Mouse (Mus musculus): ENCODE measurements at regions not wholly inside any gene's neighbourhood (a gene's known extent, or its start where the extent isn't known, plus 50 kb on each side); places are given as distances from the start of the nearest gene placed in this dataset.
A peak's percentile ranks its signal among the peaks of the same experiment; 100 is the strongest.

DNA sequence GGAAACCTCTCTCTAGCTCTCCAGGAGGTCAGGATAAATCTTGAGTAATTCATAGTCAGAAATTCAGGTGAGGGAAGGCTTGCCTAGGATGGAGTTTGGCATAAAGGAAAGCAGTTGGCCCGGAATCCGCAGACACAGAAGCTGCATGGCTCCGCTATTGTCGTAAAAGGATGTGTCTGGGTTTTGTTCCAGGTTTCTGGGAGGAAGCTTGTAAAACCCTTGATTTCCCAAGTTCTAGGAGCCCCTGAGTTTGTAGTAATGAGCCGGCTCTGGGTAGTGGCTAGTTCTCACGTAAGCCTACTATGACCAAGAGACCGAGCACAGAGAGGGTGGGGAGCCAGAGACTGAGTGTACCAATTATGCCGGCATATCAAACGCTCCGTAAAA, 52.7 kb upstream of the Gm21915 start:
- ATAC-seq (replicated peaks in 1 of 2; ENCODE audit: insufficient read depth in 1 of 2, low FRiP score in 2 of 2, low TSS enrichment in 1 of 2, low read depth in 1 of 2, poor library complexity in 2 of 2, severe bottlenecking in 2 of 2): peak in 1 of 2 experiments; percentile 23; a peak in 1 of 4 replicates

DNA sequence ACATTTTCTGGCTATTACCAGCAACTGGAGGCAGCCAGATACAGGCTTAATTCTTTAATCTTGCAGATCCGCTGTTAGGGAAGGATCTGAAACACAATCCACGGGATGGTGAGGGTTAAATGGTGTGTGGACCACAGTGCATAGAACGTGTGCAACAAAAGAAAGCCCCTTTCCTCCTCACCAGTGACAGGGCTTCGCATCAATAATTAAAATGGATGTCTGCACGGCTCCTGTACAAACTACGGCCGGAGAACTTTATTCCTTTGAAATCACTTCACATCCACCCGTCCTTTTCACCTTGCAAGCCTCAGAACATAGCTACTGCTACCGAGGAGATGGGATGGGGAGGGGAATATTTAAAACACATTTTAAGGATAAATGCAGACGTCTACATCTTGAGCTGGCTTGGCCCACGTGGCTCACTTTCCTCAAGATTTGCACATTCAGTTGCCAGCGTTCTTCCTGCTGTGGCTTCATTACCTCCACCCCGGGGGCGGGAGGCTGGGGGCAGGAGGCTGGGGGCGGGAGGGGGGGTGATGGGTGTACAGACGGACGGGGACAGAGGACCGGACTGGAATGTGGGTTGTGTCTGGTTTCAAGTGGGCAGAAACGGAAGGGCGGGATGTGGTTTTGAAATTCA, 53.3 kb upstream of the Gm21915 start:
- ATAC-seq (replicated peaks in 1 of 2; ENCODE audit: insufficient read depth in 1 of 2, low FRiP score in 2 of 2, low TSS enrichment in 1 of 2, low read depth in 1 of 2, poor library complexity in 2 of 2, severe bottlenecking in 2 of 2): peak; percentile 5 to 10; a peak in 1 of 4 replicates

DNA sequence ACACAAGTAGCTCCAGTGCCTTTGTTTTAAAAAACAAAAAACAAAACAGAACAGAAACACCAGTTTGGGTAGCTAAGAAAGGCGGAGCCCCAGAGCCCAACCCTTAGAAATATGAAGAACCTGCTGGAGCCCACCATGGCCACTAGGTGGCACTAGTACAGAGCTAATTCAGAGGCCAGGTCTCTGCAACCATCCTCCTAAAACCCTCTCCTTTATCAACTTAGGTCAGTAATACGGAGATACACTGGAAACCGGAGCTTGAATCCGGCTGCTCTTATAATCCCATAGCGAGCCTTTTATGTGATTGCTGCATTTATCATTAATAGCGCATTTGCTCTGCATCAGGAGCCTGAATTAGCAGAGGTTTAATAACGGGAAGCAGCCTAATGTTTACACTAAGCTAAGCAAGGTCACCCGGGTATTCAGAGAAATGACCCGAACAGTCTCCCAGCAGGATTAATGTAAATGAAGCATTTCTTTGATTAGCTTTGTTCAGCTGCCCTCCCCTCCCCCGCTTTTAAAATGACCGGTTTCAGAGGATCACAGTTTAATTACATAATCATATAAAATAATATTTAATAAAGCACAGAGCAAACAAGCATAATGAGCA, 53.9 kb upstream of the Gm21915 start:
- peak; percentile 89 to 91 for ATAC-seq (replicated peaks in 1 of 2; ENCODE audit: insufficient read depth in 1 of 2, low FRiP score in 2 of 2, low TSS enrichment in 1 of 2, low read depth in 1 of 2, poor library complexity in 2 of 2, severe bottlenecking in 2 of 2)

DNA sequence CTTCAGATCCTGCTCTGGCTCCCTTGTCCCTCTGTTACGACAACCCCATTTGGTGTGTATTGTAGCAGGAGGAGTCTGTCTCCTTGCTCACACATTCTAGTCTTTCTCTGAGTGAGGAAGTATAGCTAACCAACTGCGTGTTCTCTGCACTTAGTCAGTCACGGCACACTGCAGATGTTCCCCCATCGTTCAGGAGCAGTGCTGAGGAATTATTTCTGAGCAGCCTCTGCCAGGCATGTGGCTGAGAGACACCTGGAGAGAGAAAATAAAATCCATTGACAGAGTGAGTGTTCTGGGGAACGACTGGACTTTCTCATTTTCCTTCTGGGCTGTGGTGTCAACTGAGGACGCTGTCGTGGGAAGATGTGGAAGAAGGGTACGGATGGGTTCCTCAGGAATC, 54.5 kb upstream of the Gm21915 start:
- no peak for ATAC-seq (replicated peaks in 1 of 2; ENCODE audit: insufficient read depth in 1 of 2, low FRiP score in 2 of 2, low TSS enrichment in 1 of 2, low read depth in 1 of 2, poor library complexity in 2 of 2, severe bottlenecking in 2 of 2)

DNA sequence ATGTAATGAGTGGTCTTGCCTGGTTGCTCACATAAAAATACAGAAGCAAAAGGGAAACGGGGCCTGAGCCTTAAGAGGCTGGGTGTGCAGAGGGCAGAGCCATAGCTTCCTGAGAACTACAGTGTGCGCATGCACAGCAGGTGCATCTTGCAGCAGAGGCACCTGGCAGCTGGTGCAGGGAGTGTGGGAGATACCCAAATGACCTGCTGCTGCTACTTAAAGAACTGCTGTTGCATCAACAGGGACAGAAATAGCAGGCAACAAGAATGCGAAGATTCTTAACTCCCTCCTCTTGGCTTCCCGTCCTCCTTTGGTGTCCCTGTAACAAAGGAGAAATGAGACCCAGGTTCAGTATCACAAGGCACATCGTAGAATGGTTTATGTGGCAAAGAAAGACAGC, 56.3 kb upstream of the Gm21915 start:
- no peak for ATAC-seq (replicated peaks in 1 of 2; ENCODE audit: insufficient read depth in 1 of 2, low FRiP score in 2 of 2, low TSS enrichment in 1 of 2, low read depth in 1 of 2, poor library complexity in 2 of 2, severe bottlenecking in 2 of 2)

DNA sequence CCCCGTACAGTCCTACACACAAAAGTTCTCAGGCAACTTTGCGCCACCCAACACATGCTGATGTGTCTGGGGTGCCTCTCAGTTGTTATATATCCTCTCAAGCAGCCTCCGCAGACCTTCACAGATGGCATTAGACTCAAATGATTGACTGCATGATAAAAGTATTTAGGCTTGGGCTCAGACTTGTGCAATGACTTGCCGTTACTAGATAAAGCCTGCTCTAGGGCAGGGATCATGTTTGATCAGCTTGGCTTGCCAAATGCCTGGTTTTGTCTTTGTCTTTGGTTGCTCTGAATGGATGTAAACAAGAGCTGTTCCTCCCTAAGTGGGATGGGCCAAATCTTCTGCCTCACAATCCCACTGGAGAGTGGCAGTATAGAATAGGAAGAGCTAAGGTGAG, 57.2 kb upstream of the Gm21915 start:
- ATAC-seq (replicated peaks in 1 of 2; ENCODE audit: insufficient read depth in 1 of 2, low FRiP score in 2 of 2, low TSS enrichment in 1 of 2, low read depth in 1 of 2, poor library complexity in 2 of 2, severe bottlenecking in 2 of 2): no peak

DNA sequence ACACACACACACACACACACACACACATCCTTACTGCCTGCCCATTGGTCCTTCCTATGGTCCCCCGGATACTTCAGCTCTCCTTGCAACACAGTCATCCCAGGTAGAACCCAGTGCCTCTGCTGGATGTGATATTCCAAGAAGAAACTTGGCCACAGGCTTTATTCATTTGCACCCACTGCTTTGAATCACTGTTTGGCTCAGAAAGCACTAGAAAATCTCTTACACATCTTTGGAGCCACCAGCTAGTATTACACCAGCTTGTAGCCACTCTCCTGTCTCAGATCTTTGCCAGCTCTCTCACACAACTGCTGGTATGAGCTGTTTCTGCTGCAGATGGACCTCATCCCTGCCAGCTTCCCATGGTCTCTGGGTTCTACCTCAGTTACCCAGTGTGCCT, 57.7 kb upstream of the Gm21915 start:
- ATAC-seq (replicated peaks in 1 of 2; ENCODE audit: insufficient read depth in 1 of 2, low FRiP score in 2 of 2, low TSS enrichment in 1 of 2, low read depth in 1 of 2, poor library complexity in 2 of 2, severe bottlenecking in 2 of 2): no peak

DNA sequence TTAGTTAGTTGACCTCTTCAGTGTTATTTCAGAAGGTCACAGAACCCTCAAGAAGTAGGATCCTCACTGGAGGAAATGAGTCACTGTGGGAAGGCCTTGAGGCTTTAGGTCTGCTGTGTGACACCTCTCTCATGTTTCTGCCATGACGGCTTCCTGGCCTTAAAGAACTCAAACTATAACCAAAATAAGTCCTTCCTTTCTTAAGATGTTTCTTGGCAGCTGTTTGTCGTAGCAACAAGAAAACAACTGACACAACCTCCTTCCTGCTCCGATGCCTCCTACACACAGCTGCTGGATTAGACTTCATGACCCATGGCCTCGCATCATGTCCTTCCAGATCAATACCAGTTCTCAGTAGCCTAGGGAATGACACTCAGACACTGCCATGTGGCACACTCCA, 58.1 kb upstream of the Gm21915 start:
- ATAC-seq (replicated peaks in 1 of 2; ENCODE audit: insufficient read depth in 1 of 2, low FRiP score in 2 of 2, low TSS enrichment in 1 of 2, low read depth in 1 of 2, poor library complexity in 2 of 2, severe bottlenecking in 2 of 2): no peak

DNA sequence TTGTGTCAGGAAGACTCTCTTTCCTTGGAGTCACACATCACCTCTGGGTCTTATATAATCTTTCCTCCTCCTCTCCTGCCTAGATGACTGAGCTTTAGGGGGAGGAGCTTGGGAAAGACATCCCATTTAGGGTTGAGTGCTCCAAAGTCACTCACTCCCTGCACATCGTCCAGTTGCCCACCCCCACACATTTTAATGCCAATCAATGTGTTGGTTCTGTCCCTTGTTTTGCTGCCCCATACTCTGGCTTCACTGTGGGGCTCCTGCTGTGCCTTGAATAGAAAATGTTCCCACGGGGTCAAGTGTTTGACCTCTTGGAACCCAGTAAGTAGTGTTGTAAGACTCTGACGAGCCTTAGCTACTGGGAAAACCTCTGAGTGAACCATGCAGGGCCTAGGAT, 58.8 kb upstream of the Gm21915 start:
- no peak for ATAC-seq (replicated peaks in 1 of 2; ENCODE audit: insufficient read depth in 1 of 2, low FRiP score in 2 of 2, low TSS enrichment in 1 of 2, low read depth in 1 of 2, poor library complexity in 2 of 2, severe bottlenecking in 2 of 2)

DNA sequence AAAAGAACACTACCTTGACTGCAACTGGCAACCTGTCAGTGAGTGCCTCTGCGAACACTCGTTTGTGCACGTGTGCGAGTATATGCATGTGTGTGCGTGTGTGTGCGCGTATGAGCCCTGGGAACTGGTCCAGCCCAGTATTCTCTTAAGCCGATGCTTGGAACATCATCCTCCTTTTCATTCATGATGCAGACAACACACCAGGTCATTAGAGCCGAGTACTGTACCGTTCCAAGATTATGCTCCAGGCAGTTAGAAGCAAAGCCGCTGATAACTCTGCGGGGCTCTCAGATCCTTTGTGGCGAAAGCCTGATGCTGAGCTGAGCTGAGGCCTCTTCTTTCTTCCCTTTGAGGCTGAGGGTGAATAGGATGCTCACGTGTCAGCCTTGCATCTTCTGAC, 61.8 kb upstream of the Gm21915 start:
- no peak for ATAC-seq (replicated peaks in 1 of 2; ENCODE audit: insufficient read depth in 1 of 2, low FRiP score in 2 of 2, low TSS enrichment in 1 of 2, low read depth in 1 of 2, poor library complexity in 2 of 2, severe bottlenecking in 2 of 2)

DNA sequence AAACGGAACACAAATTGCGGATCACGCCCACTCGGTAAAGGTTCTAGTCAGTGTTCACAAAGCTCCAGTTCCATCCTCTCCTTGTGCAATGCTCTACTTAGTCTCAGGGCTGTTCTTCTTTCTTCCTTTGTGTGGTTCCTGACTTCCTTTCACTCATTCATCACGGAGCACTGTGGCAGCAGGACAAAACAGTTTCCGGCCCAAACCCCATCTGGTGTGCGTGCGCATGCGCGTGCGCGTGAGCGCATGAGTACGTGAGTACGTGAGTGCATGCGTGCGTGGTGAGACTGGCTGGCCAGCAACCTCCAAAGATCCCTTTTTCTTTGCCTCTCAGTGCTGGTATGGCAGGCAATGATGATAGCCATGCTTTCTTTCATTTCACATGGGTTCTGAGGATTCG, 62.5 kb upstream of the Gm21915 start:
- peak; percentile 59 to 84 for ATAC-seq (replicated peaks in 1 of 2; ENCODE audit: insufficient read depth in 1 of 2, low FRiP score in 2 of 2, low TSS enrichment in 1 of 2, low read depth in 1 of 2, poor library complexity in 2 of 2, severe bottlenecking in 2 of 2)

DNA sequence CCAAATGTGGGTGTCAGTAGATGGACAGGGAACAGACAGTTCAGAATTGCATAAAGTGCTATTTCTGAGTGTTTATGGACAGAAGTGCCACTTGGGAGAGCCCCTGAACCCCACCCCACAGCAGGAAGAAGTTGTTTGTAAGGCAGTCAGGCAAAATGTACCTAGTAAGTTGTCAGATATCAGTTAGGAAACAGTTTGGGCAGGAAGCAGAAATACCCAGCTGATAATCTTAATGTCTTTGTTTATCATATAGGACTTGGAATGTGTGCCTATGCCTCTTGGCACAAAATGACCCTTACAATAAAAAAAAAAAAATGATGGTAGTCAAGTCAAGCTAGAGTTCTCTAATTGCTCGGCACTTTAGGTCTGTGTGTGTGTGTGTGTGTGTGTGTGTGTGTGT, 66.9 kb upstream of the Gm21915 start:
- no peak; a peak in 1 of 4 replicates for ATAC-seq (replicated peaks in 1 of 2; ENCODE audit: insufficient read depth in 1 of 2, low FRiP score in 2 of 2, low TSS enrichment in 1 of 2, low read depth in 1 of 2, poor library complexity in 2 of 2, severe bottlenecking in 2 of 2)

DNA sequence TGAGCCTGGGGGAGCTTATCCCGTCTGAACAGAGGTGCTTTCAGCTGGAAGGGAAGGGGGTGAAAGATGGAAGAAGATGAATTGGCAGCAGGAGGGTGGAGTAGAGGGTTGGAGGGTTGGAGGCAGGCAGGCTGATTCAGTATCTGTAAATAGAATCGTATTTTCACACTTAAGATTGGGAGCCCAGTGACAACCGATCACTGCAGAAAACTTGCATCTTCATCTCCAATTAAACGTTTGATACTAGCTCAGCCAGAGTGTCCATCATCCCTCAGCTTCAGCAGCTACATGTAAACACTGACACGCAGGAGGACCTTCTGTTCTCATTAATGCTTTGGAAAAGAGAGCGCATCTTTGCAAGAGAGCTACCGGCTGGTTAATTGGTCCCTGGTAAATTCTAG, 67.2 kb upstream of the Gramd1b start:
- no peak for ATAC-seq (replicated peaks in 1 of 2; ENCODE audit: insufficient read depth in 1 of 2, low FRiP score in 2 of 2, low TSS enrichment in 1 of 2, low read depth in 1 of 2, poor library complexity in 2 of 2, severe bottlenecking in 2 of 2)

DNA sequence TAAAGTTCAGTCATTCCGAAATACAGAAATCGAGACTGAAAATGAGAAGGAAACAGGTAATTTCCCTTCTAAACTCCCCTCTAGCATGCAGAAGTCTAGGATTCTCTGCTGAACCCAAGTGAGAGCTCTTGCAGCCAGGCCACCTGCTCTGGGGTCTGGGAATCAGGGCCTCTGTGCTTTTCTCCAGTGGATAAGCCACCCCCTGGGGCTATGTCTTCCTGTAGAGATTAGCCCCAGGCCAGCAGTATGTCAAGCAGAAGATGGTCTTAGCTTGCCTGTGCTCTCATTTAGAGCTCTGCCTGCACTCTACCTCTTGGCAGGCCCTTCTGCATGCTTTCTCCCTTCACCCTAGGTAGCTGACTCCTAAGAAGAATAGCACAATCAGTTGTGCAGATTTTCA, 56.2 kb upstream of the Gramd1b start:
- no peak for ATAC-seq (replicated peaks in 1 of 2; ENCODE audit: insufficient read depth in 1 of 2, low FRiP score in 2 of 2, low TSS enrichment in 1 of 2, low read depth in 1 of 2, poor library complexity in 2 of 2, severe bottlenecking in 2 of 2)

DNA sequence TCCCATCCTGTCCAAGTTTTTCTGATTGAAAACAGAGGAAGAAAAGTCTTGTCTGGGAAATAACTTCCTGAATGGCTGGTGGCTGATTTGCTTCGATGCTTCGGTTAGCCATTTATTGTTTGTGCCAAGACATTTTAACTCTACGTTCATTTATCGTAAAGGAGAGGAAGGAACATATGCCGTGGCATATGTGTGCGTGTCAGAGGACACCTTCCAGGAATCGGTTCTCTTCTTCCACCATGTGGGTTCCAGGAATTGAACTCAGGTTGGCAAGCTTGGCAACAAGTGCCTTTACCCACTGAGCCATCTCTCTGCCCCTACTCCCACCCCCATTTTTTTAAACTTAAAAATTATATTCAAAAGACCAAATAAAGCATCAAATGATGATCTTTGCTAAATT, 55.4 kb upstream of the Gramd1b start:
- no peak for ATAC-seq (replicated peaks in 1 of 2; ENCODE audit: insufficient read depth in 1 of 2, low FRiP score in 2 of 2, low TSS enrichment in 1 of 2, low read depth in 1 of 2, poor library complexity in 2 of 2, severe bottlenecking in 2 of 2)

DNA sequence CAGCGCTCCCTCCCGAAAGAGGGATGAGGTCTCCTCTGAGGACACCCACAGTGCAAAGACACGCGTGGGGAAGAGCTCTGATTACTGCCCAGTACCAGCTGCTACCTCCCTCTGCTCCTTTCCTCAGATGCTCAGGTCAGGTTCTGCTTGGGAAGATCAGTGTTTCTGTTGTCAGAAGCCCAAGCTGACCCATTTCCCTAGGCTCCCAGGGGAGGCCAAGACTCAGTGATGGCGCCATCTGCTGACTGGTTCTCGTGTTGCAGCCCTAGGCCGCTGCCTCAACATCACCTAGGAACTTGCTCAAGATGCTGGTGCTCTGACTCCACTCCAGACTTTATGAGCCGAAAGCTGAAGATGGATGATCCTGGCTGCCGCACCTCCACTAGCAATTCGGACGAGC, 52.4 kb upstream of the Gramd1b start:
- peak; percentile 57 to 62; a peak in 2 of 4 replicates for ATAC-seq (replicated peaks in 1 of 2; ENCODE audit: insufficient read depth in 1 of 2, low FRiP score in 2 of 2, low TSS enrichment in 1 of 2, low read depth in 1 of 2, poor library complexity in 2 of 2, severe bottlenecking in 2 of 2)

DNA sequence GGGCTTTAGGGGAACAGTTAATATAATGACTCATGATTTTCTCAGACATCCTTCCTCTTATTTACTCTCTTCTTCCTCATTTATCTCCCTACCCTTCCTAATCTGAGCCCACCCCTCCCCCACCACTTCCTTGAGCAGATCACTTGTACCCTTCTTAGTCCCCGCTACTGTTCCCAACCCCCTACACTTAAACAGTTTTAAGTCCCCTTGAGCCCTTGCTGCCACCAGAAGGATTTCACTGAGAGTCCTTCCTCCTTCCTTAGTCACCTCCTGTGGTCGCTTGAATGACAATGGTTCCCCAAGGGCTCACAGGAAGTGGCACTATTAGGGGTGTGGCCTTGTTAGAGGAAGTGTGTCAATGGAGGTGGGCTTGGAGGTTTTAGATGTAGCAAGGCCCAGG, 50.7 kb upstream of the Gramd1b start:
- ATAC-seq (replicated peaks in 1 of 2; ENCODE audit: insufficient read depth in 1 of 2, low FRiP score in 2 of 2, low TSS enrichment in 1 of 2, low read depth in 1 of 2, poor library complexity in 2 of 2, severe bottlenecking in 2 of 2): peak; percentile 70 to 90
